ENCODE assay signal across 7 mouse cellular contexts in the genomic region with DNA sequence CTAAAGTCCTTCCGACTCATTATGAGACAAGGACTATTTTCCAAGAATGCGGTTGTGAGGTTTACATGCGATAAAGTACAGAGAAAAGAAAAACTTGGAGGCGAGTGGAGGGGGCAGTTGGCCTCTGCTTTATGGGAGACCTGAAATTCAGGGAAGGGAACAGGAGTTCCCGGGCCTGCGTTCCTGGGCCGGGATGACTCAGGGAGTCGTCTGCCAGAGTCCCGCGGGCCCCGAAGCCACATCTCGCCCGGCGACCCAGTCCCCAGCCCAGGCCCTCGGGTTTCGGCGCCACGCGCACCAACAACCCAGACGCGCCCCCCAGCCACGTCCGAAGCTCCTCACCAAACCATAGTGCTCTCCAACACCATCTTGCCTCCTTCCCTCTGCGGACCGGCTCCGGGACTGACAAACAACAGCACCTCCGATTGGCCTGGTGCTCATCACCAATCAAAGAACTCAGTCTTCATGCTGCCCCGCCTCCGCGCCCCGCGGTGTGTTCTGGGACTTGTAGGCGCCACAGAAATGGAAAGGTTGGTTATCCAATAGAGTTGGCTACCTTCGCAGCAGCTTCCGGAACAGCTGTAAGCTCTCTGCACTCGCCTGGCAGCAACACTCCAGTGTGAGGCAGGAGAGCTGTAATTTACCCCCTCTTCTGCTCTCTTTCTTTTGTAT. TPM values are rescaled to one million over a fixed set of nuclear protein-coding genes. Genes with fewer than 3 reads are reported as not detected.
DNase-seq lines count a peak whose midpoint lies in the region; ATAC-seq lines count a peak whose summit lies in the region.

A gene (minus strand): TSS at position 449 of the 672 bp plus-strand sequence.

- peak within 1 kb of the TSS; percentile 76 for H3K4me3 ChIP-seq in embryonic facial prominence, embryonic 12.5 days
- peak within 1 kb of the TSS; percentile 89 for H3K4me3 ChIP-seq in limb, embryonic 11.5 days (ENCODE audit: low read depth, low read length)
- H3K4me3 ChIP-seq in midbrain, embryonic 14.5 days (replicated peaks; ENCODE audit: low read depth, low read length) = peak within 1 kb of the TSS; percentile 65

- ATAC-seq in embryonic facial prominence, embryonic 12.5 days (ENCODE audit: insufficient number of reproducible peaks, insufficient read depth, low FRiP score, low TSS enrichment) = peak; percentile 97
- peak; percentile 98 for ATAC-seq in limb, embryonic 11.5 days (ENCODE audit: insufficient number of reproducible peaks, low FRiP score, low TSS enrichment, low read depth)
- ATAC-seq in midbrain, embryonic 14.5 days (ENCODE audit: low FRiP score, low TSS enrichment) = peak; percentile 100

- peak within 1 kb of the TSS; percentile 18; the same call in 1 of the 2 replicates for H3K27ac ChIP-seq in embryonic facial prominence, embryonic 12.5 days
- 0 out of 2 replicates have a peak within 1 kb of the TSS, but pooled peaks have one; percentile 26 for H3K27ac ChIP-seq in limb, embryonic 11.5 days (replicated peaks; ENCODE audit: low read depth, low read length)
- peak within 1 kb of the TSS; percentile 56; the same call in 1 of the 2 replicates for H3K27ac ChIP-seq in midbrain, embryonic 14.5 days (replicated peaks; ENCODE audit: low read depth, low read length)

- WGBS in embryonic facial prominence, embryonic 12.5 days = under 1% methylated on average over 35 of the region's 36 CpGs
- WGBS in limb, embryonic 11.5 days = under 1% methylated on average over 36 of the region's 36 CpGs
- WGBS in midbrain, embryonic 14.5 days = under 1% methylated on average over 36 of the region's 36 CpGs

- H3K36me3 ChIP-seq in embryonic facial prominence, embryonic 12.5 days = peaks cover 5% of the 10 kb centered on the region
- H3K36me3 ChIP-seq in limb, embryonic 11.5 days (ENCODE audit: control insufficient read depth, insufficient read depth, low read length) = no peaks in the 10 kb centered on the region; the same call in 1 of the 2 replicates
- H3K36me3 ChIP-seq in midbrain, embryonic 14.5 days (ENCODE audit: control insufficient read depth, insufficient read depth, low read length) = peaks cover 7% of the 10 kb centered on the region; the same call in 1 of the 2 replicates

- DNase-seq in adrenal gland, postnatal 25 days = peak; percentile 96
- DNase-seq in heart, adult 11 months = peak; percentile 100
- DNase-seq in kidney, adult 18-20 months = peak; percentile 98
- peak; percentile 99 for DNase-seq in limb, embryonic 11.5 days (ENCODE audit: low spot score)
- peak; percentile 98 for DNase-seq in midbrain, embryonic 14.5 days
- DNase-seq in spleen, adult 18-20 months = peak; percentile 94 to 97

- peak within 1 kb of the TSS; percentile 74 for H3K9ac ChIP-seq in embryonic facial prominence, embryonic 12.5 days
- peak within 1 kb of the TSS; percentile 84 for H3K9ac ChIP-seq in limb, embryonic 11.5 days (ENCODE audit: low read length)
- H3K9ac ChIP-seq in midbrain, embryonic 14.5 days (replicated peaks; ENCODE audit: low read length) = peak within 1 kb of the TSS; percentile 79

- H3K9me3 ChIP-seq in embryonic facial prominence, embryonic 12.5 days = no peaks in the 10 kb centered on the region
- no peaks in the 10 kb centered on the region for H3K9me3 ChIP-seq in limb, embryonic 11.5 days (ENCODE audit: control insufficient read depth, low read length)
- no peaks in the 10 kb centered on the region for H3K9me3 ChIP-seq in midbrain, embryonic 14.5 days (ENCODE audit: control insufficient read depth, low read length)

- no peaks in the 10 kb centered on the region for H3K27me3 ChIP-seq in embryonic facial prominence, embryonic 12.5 days
- no peaks in the 10 kb centered on the region for H3K27me3 ChIP-seq in limb, embryonic 11.5 days (ENCODE audit: control insufficient read depth, insufficient read depth, low read length)
- H3K27me3 ChIP-seq in midbrain, embryonic 14.5 days (ENCODE audit: control insufficient read depth, insufficient read depth, low read length) = no peaks in the 10 kb centered on the region

- peaks cover 7% of the 10 kb centered on the region for H3K4me1 ChIP-seq in embryonic facial prominence, embryonic 12.5 days
- peaks cover 5% of the 10 kb centered on the region for H3K4me1 ChIP-seq in limb, embryonic 11.5 days (ENCODE audit: control insufficient read depth, insufficient read depth, low read length)
- H3K4me1 ChIP-seq in midbrain, embryonic 14.5 days (ENCODE audit: control insufficient read depth, insufficient read depth, low read length) = peaks cover 10% of the 10 kb centered on the region

- H3K4me2 ChIP-seq in embryonic facial prominence, embryonic 12.5 days (replicated peaks) = peak within 1 kb of the TSS; percentile 67
- H3K4me2 ChIP-seq in limb, embryonic 11.5 days (ENCODE audit: low read depth, severe bottlenecking) = peak within 1 kb of the TSS; percentile 71
- peak within 1 kb of the TSS; percentile 68 for H3K4me2 ChIP-seq in midbrain, embryonic 14.5 days (ENCODE audit: low read length)

RNA-seq across cellular contexts. Expression of the gene that starts here (rescaled TPM):
- 261 and 282 TPM in 2 replicates for total RNA-seq in adrenal gland, postnatal 25 days (2021)
- 295 TPM in 2 replicates for polyA plus RNA-seq in embryonic facial prominence, embryonic 12.5 days (2016; fragmentation: Nextera tagmentation; extraction: Ambion mirVana)
- polyA plus RNA-seq in limb, embryonic 11.5 days (2014; fragmentation: Nextera tagmentation; extraction: Ambion mirVana) = 331 and 340 TPM in 2 replicates
- polyA plus RNA-seq in midbrain, embryonic 14.5 days (2014; fragmentation: Nextera tagmentation; extraction: Ambion mirVana) = 258 and 282 TPM in 2 replicates

Comparison
In these comparisons a context has a peak if more than half of its experiments do, and no peak if none do; other contexts are left out.
1. Peak in every context shown above with its lines: DNase-seq, ATAC-seq, H3K4me3 ChIP-seq and H3K27ac ChIP-seq.